Mouse (Mus musculus): Measurements from ENCODE around the gene Nop9. TPM values are rescaled to one million over a fixed set of nuclear protein-coding genes. Genes with fewer than 3 reads are reported as not detected.
A peak's percentile ranks its signal among the peaks of the same experiment; 100 is the strongest.

The Nop9 gene
- polyA plus RNA-seq, 1 experiment, result 1.5 TPM

GRCm38 (mm10) chr14:55713729-55714122, 31.8 kb upstream of the Nop9 start, which contains the start of gene Tgm1:
Gene Tgm1, minus strand, starts transcription at chr14:55713926.
- TF ChIP-seq TAL1 (IDR thresholded peaks at IDR 0.05; ENCODE audit: low read length) (no peak), GATA1 (IDR thresholded peaks at IDR 0.05; ENCODE audit: low read length) (no peak)
- H3K36me3 ChIP-seq (ENCODE audit: control insufficient read depth), result peaks cover 21% of the 10 kb centered on the region
- H3K27me3 ChIP-seq (ENCODE audit: control insufficient read depth), result peaks cover 9% of the 10 kb centered on the region
- H3K4me1 ChIP-seq (ENCODE audit: control insufficient read depth), result peaks cover 18% of the 10 kb centered on the region
- no peaks in the 10 kb centered on the region for H3K9me3 ChIP-seq (ENCODE audit: control insufficient read depth, low read length)
- H3K4me3 ChIP-seq (replicated peaks), result peak within 1 kb of the TSS; percentile 25

GRCm38 (mm10) chr14:55714893-55715292, 30.6 kb upstream of the Nop9 start:
- TF ChIP-seq TAL1 (IDR thresholded peaks at IDR 0.05; ENCODE audit: low read length) (no peak), GATA1 (IDR thresholded peaks at IDR 0.05; ENCODE audit: low read length) (no peak)
- H3K9me3 ChIP-seq (ENCODE audit: control insufficient read depth, low read length), result no peaks in the 10 kb centered on the region
- H3K27me3 ChIP-seq (ENCODE audit: control insufficient read depth), result peaks cover 9% of the 10 kb centered on the region
- H3K4me3 ChIP-seq (replicated peaks), result no peak overlapping the region
- H3K36me3 ChIP-seq (ENCODE audit: control insufficient read depth), result peaks cover 31% of the 10 kb centered on the region
- peaks cover 20% of the 10 kb centered on the region for H3K4me1 ChIP-seq (ENCODE audit: control insufficient read depth)

DNA sequence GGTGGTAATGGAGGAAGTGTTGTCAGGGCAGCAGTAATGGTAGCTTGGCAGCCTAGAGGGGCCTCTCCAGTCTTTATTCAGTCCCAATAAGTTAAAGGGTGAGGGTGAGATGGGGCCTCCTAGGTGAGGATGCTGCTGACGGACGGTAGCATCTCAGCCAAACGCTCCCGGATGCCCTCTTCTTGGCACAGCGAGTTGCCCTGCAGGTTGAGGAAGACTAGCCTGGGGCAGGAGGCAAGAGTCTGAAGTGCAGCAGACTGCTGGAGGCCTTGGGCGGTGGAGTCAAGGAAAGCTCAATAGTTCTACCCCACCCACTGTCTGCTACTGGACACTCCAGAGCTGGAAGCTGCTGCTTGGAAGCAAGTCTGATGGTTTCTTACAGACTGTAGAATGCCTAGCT, 29.2 kb upstream of the Nop9 start:
- TF ChIP-seq GATA1 (IDR thresholded peaks at IDR 0.05; ENCODE audit: low read length), result no peak
- no peak for TF ChIP-seq TAL1 (IDR thresholded peaks at IDR 0.05; ENCODE audit: low read length)
- peaks cover 31% of the 10 kb centered on the region for H3K36me3 ChIP-seq (ENCODE audit: control insufficient read depth)
- peaks cover 22% of the 10 kb centered on the region for H3K4me1 ChIP-seq (ENCODE audit: control insufficient read depth)
- peaks cover 9% of the 10 kb centered on the region for H3K27me3 ChIP-seq (ENCODE audit: control insufficient read depth)
- no peak overlapping the region for H3K4me3 ChIP-seq (replicated peaks)
- no peaks in the 10 kb centered on the region for H3K9me3 ChIP-seq (ENCODE audit: control insufficient read depth, low read length)

DNA sequence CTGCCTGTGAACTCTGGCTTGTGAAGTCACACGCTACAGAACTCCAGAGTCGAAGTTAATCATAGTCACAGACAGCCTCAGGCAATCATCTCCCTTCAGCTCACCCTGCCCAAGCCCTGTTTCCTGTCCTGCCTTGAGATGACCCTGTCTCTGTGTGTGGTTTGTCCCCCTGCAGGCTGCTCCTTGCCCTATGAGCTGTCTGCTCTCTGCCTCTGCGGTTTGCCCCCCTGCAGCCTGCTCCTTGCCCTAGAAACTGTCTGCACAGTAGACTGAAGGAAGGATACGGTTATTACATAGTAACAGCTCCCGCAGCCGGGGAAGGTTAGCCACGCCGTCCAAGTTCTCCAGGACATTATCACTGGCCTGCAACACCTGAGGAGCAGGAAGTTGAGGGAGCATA, 28.6 kb upstream of the Nop9 start:
- Histone ChIP-seq H3K4me3 (replicated peaks) (no peak overlapping the region), H3K4me1 (ENCODE audit: control insufficient read depth) (peaks cover 25% of the 10 kb centered on the region)

DNA sequence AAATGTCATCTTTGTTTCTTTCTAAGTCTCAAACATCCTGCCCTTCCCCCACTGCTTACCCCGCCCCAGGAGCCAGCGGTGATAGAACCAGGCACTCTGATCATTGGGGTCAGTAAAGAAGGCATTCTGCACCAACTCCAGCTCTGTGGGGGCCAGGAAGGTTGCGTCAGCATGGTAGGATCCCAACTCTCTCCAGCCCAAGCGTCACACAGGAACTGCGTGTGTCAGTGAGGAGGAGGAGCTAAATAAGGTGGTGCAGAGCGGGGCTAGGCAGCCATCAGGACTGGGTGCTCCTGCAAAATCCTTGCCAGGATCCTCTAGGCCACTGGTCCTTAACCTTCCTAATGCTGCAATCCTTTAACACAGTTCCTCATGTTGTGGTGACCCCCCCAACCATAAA, 25.8 kb upstream of the Nop9 start:
- Histone ChIP-seq H3K4me3 (replicated peaks) (no peak overlapping the region), H3K4me1 (ENCODE audit: control insufficient read depth) (peaks cover 40% of the 10 kb centered on the region), H3K9me3 (ENCODE audit: control insufficient read depth, low read length) (no peaks in the 10 kb centered on the region), H3K36me3 (ENCODE audit: control insufficient read depth) (peaks cover 31% of the 10 kb centered on the region), H3K27me3 (ENCODE audit: control insufficient read depth) (no peaks in the 10 kb centered on the region)
- no peak for TF ChIP-seq GATA1 (IDR thresholded peaks at IDR 0.05; ENCODE audit: low read length)
- TF ChIP-seq TAL1 (IDR thresholded peaks at IDR 0.05; ENCODE audit: low read length), result no peak

More for the DNA sequence above, 28.6 kb upstream of the Nop9 start:
- Histone ChIP-seq H3K9me3 (ENCODE audit: control insufficient read depth, low read length) (no peaks in the 10 kb centered on the region), H3K36me3 (ENCODE audit: control insufficient read depth) (peaks cover 31% of the 10 kb centered on the region), H3K27me3 (ENCODE audit: control insufficient read depth) (peaks cover 9% of the 10 kb centered on the region)
- no peak for TF ChIP-seq GATA1 (IDR thresholded peaks at IDR 0.05; ENCODE audit: low read length)
- TF ChIP-seq TAL1 (IDR thresholded peaks at IDR 0.05; ENCODE audit: low read length), result no peak

DNA sequence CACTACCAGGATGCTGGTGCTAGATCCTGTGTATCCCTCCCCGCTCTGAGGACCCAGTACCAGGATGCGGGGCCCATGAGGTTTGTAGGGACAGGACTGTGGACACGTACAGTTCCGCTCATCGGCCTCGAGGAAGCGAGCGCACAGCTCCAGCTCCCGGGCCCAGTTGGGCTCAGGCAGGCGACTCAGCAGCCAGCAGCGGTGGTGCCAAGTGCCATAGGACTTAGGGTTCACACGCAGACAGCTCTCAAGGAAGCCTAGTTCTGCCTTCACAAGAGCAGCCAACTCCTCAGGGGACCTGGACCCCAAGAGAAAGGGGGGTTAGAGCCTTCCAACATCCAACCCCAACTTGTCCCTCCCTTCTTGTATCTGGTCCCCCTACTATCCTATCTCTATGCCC, 24.8 kb upstream of the Nop9 start:
- H3K36me3 ChIP-seq (ENCODE audit: control insufficient read depth), result peaks cover 31% of the 10 kb centered on the region
- H3K4me3 ChIP-seq (replicated peaks), result no peak overlapping the region
- peaks cover 40% of the 10 kb centered on the region for H3K4me1 ChIP-seq (ENCODE audit: control insufficient read depth)

GRCm38 (mm10) chr14:55721076-55721475, 24.4 kb upstream of the Nop9 start:
- H3K9me3 ChIP-seq (ENCODE audit: control insufficient read depth, low read length), result no peaks in the 10 kb centered on the region
- H3K4me3 ChIP-seq (replicated peaks), result peak overlapping the region; percentile 76
- TF ChIP-seq TAL1 (IDR thresholded peaks at IDR 0.05; ENCODE audit: low read length), result no peak
- TF ChIP-seq GATA1 (IDR thresholded peaks at IDR 0.05; ENCODE audit: low read length), result no peak
- H3K36me3 ChIP-seq (ENCODE audit: control insufficient read depth), result peaks cover 30% of the 10 kb centered on the region
- H3K4me1 ChIP-seq (ENCODE audit: control insufficient read depth), result peaks cover 40% of the 10 kb centered on the region
- no peaks in the 10 kb centered on the region for H3K27me3 ChIP-seq (ENCODE audit: control insufficient read depth)

More for the DNA sequence above, 24.8 kb upstream of the Nop9 start:
- Histone ChIP-seq H3K27me3 (ENCODE audit: control insufficient read depth) (no peaks in the 10 kb centered on the region), H3K9me3 (ENCODE audit: control insufficient read depth, low read length) (no peaks in the 10 kb centered on the region)
- TF ChIP-seq GATA1 (IDR thresholded peaks at IDR 0.05; ENCODE audit: low read length) (no peak), TAL1 (IDR thresholded peaks at IDR 0.05; ENCODE audit: low read length) (no peak)

GRCm38 (mm10) chr14:55721700-55722437, 23.6 kb upstream of the Nop9 start, which contains the start of gene Rabggta:
Gene Rabggta, minus strand, starts transcription at chr14:55722263.
- Histone ChIP-seq H3K9me3 (ENCODE audit: control insufficient read depth, low read length) (no peaks in the 10 kb centered on the region), H3K4me1 (ENCODE audit: control insufficient read depth) (peaks cover 40% of the 10 kb centered on the region), H3K27me3 (ENCODE audit: control insufficient read depth) (no peaks in the 10 kb centered on the region), H3K4me3 (replicated peaks) (peak within 1 kb of the TSS; percentile 76), H3K36me3 (ENCODE audit: control insufficient read depth) (peaks cover 26% of the 10 kb centered on the region)
- TF ChIP-seq TAL1 (IDR thresholded peaks at IDR 0.05; ENCODE audit: low read length) (no peak), GATA1 (IDR thresholded peaks at IDR 0.05; ENCODE audit: low read length) (no peak)

DNA sequence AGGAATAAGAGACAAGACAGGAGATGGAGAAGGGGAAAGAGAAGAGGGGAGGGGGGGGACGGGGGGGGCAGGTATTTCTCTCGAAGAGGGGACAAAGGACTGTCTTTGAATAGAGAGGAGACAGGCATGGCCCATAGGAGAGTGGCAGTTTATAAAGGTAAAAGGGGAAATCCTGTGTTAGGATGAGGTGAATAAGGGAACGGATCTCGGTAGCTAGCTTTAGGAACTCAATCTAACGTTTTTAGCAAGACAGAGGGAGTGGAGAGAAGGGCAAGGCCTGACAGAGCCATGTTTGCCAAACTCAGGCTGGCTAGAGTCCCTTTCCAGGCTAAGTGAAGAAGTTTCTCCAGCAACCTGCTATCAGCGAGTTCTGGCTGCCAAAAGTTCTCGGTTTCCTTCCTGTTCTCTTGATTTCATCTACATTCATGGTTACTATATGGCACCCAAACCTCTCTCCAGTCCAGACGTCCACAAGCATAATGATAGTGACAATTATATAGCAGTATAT, 23.0 kb upstream of the Nop9 start:
- TF ChIP-seq GATA1 (IDR thresholded peaks at IDR 0.05; ENCODE audit: low read length) (no peak), TAL1 (IDR thresholded peaks at IDR 0.05; ENCODE audit: low read length) (no peak)
- H3K9me3 ChIP-seq (ENCODE audit: control insufficient read depth, low read length), result no peaks in the 10 kb centered on the region
- H3K4me1 ChIP-seq (ENCODE audit: control insufficient read depth), result peaks cover 40% of the 10 kb centered on the region
- H3K27me3 ChIP-seq (ENCODE audit: control insufficient read depth), result no peaks in the 10 kb centered on the region
- peaks cover 19% of the 10 kb centered on the region for H3K36me3 ChIP-seq (ENCODE audit: control insufficient read depth)
- H3K4me3 ChIP-seq (replicated peaks), result peak overlapping the region; percentile 76
